Mouse (Mus musculus): ENCODE measurements around the gene Kctd18. TPM values are rescaled to one million over a fixed set of nuclear protein-coding genes. Genes with fewer than 3 reads are reported as not detected.

The Kctd18 gene
- polyA plus RNA-seq, 1 experiment: 3.9 TPM

DNA sequence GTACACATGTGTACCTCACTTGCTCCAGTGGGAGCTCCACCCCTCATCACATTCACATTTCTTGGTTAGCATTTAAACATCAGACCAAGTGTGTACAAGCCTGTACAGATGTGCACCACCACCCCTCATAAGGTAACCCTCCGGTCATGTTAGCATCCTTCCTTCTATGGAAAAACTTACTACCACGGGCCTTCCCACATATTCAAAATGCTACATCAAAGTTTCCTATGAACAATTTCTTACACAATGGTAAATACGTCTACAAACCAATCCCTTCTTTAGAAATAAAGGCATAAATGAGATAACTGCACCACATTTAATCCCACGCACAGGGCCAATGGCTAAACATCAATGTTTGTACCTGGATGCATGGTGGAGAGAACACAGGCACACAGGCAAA, 66.2 kb downstream of the Kctd18 start:
- H3K4me3 ChIP-seq (ENCODE audit: insufficient read depth, poor library complexity, severe bottlenecking): no peak overlapping the region
- H3K79me2 ChIP-seq (ENCODE audit: control insufficient read depth, insufficient read depth): no peaks in the 10 kb centered on the region
- H3K27me3 ChIP-seq (ENCODE audit: control insufficient read depth, insufficient read depth, insufficient read length): no peaks in the 10 kb centered on the region
- no peaks in the 10 kb centered on the region for H3K79me3 ChIP-seq (ENCODE audit: low read depth)
- H3ac ChIP-seq (ENCODE audit: control insufficient read depth, insufficient read length, low read depth): no peak overlapping the region
- TF ChIP-seq CEBPB (IDR thresholded peaks at IDR 0.05; ENCODE audit: low read depth) (no peak), MYOG (IDR thresholded peaks at IDR 0.05; ENCODE audit: control insufficient read depth, extremely low read depth, insufficient read length) (no peak), CTCF (IDR thresholded peaks at IDR 0.05; ENCODE audit: control insufficient read depth, insufficient read depth, insufficient read length) (no peak), MYOD1 (IDR thresholded peaks at IDR 0.05; ENCODE audit: control insufficient read depth, insufficient read length, low read depth) (no peak), MAX (IDR thresholded peaks at IDR 0.05) (no peak), USF1 (IDR thresholded peaks at IDR 0.05; ENCODE audit: low read depth) (no peak), FOSL1 (IDR thresholded peaks at IDR 0.05; ENCODE audit: insufficient read depth, low read length, poor library complexity, severe bottlenecking) (no peak)
- H3K36me3 ChIP-seq (ENCODE audit: control insufficient read depth, insufficient read depth): peaks cover 7% of the 10 kb centered on the region

DNA sequence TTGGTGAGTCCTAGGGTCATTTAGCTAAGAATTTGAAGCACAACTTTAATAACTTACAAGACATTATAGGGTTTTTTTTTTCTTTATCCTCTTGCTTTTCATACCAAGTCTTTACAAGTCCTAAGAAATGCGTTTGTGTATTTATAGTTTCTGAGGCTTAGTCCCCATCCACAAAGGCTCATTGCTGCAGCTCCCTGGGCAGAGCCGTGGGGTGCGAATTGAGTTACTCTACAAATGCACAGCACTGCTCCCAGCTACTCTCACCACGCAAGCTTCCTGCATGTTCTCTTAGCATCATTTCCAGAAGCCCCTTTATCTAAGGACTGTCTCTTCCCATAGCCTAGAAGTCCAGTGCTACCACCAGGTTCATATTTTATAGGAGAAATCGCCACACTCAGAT, 69.0 kb downstream of the Kctd18 start:
- peaks cover 4% of the 10 kb centered on the region for H3K36me3 ChIP-seq (ENCODE audit: control insufficient read depth, insufficient read depth)
- H3K79me2 ChIP-seq (ENCODE audit: control insufficient read depth, insufficient read depth): no peaks in the 10 kb centered on the region
- H3K4me3 ChIP-seq (ENCODE audit: insufficient read depth, poor library complexity, severe bottlenecking): no peak overlapping the region
- no peak for TF ChIP-seq MYOG (IDR thresholded peaks at IDR 0.05; ENCODE audit: control insufficient read depth, extremely low read depth, insufficient read length)
- TF ChIP-seq USF1 (IDR thresholded peaks at IDR 0.05; ENCODE audit: low read depth): no peak
- no peak for TF ChIP-seq FOSL1 (IDR thresholded peaks at IDR 0.05; ENCODE audit: insufficient read depth, low read length, poor library complexity, severe bottlenecking)
- TF ChIP-seq CTCF (IDR thresholded peaks at IDR 0.05; ENCODE audit: control insufficient read depth, insufficient read depth, insufficient read length): no peak
- no peak for TF ChIP-seq MYOD1 (IDR thresholded peaks at IDR 0.05; ENCODE audit: control insufficient read depth, insufficient read length, low read depth)
- no peak for TF ChIP-seq MAX (IDR thresholded peaks at IDR 0.05)
- no peak for TF ChIP-seq CEBPB (IDR thresholded peaks at IDR 0.05; ENCODE audit: low read depth)
- H3K79me3 ChIP-seq (ENCODE audit: low read depth): no peaks in the 10 kb centered on the region
- no peaks in the 10 kb centered on the region for H3K27me3 ChIP-seq (ENCODE audit: control insufficient read depth, insufficient read depth, insufficient read length)
- no peak overlapping the region for H3ac ChIP-seq (ENCODE audit: control insufficient read depth, insufficient read length, low read depth)

DNA sequence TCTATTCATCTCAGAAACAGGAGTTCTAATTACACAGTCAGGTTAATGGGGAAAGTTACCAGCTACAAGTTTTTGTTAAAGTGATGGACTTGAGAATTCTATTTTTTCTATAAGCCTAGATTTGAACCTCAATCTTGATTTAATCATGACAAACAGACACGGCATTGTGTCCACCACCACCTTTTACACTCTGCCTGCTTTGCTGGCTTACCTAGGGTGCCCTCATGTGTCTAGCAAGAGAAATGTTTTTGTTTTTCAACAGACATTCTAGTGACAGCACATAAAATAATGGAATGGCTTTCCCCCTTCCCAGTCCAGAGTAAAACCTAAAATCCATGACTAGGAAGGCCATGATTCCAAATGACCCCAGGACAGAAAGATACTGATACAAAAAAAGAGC, 69.6 kb downstream of the Kctd18 start:
- TF ChIP-seq MYOG (IDR thresholded peaks at IDR 0.05; ENCODE audit: control insufficient read depth, extremely low read depth, insufficient read length) (no peak), CTCF (IDR thresholded peaks at IDR 0.05; ENCODE audit: control insufficient read depth, insufficient read depth, insufficient read length) (no peak), CEBPB (IDR thresholded peaks at IDR 0.05; ENCODE audit: low read depth) (no peak), FOSL1 (IDR thresholded peaks at IDR 0.05; ENCODE audit: insufficient read depth, low read length, poor library complexity, severe bottlenecking) (no peak), MAX (IDR thresholded peaks at IDR 0.05) (no peak), USF1 (IDR thresholded peaks at IDR 0.05; ENCODE audit: low read depth) (no peak), MYOD1 (IDR thresholded peaks at IDR 0.05; ENCODE audit: control insufficient read depth, insufficient read length, low read depth) (no peak)
- no peaks in the 10 kb centered on the region for H3K27me3 ChIP-seq (ENCODE audit: control insufficient read depth, insufficient read depth, insufficient read length)
- no peak overlapping the region for H3K4me3 ChIP-seq (ENCODE audit: insufficient read depth, poor library complexity, severe bottlenecking)
- H3K36me3 ChIP-seq (ENCODE audit: control insufficient read depth, insufficient read depth): no peaks in the 10 kb centered on the region
- no peaks in the 10 kb centered on the region for H3K79me2 ChIP-seq (ENCODE audit: control insufficient read depth, insufficient read depth)
- no peak overlapping the region for H3ac ChIP-seq (ENCODE audit: control insufficient read depth, insufficient read length, low read depth)
- no peaks in the 10 kb centered on the region for H3K79me3 ChIP-seq (ENCODE audit: low read depth)

DNA sequence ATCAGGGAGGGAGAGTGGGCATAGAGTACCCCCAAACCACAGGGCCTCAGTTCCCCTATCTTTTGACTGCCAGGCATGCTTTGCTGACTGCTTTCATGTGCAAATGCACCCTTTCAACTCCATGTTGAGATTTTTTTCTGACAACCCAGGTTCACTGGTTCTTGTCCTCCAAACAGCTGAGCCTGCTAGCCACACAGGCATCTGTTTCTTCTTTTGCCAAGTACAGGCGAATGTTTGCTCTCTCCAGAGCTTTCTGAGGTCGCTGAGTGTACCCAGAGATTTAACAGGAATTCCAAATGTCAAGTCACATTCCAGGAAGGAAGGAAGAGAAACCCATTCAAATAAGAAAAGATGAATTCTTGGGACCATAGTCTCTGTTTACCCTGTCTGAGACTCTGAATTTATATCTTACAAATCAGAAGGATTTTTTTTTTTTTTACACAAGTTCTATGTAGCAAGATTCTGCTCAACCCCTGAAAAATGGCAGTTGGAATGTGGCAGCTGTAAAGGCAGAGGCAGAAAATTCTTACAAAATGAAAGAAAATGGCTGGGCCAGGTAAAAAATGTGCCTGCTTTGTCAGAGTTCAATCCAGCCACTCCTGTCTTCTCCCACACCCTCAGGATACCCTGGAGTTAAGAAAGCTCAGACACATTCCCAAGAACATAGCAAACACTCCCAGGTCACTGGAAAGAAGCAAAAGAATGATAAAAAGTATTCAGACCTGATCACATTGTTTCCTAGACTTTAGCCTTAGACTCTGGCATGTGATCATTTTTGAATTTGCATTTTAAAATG, 71.0 kb downstream of the Kctd18 start:
- no peaks in the 10 kb centered on the region for H3K79me2 ChIP-seq (ENCODE audit: control insufficient read depth, insufficient read depth)
- H3K79me3 ChIP-seq (ENCODE audit: low read depth): no peaks in the 10 kb centered on the region
- H3K27me3 ChIP-seq (ENCODE audit: control insufficient read depth, insufficient read depth, insufficient read length): no peaks in the 10 kb centered on the region
- TF ChIP-seq CTCF (IDR thresholded peaks at IDR 0.05; ENCODE audit: control insufficient read depth, insufficient read depth, insufficient read length): no peak
- TF ChIP-seq MYOG (IDR thresholded peaks at IDR 0.05; ENCODE audit: control insufficient read depth, extremely low read depth, insufficient read length): no peak
- TF ChIP-seq CEBPB (IDR thresholded peaks at IDR 0.05; ENCODE audit: low read depth): no peak
- no peak for TF ChIP-seq MYOD1 (IDR thresholded peaks at IDR 0.05; ENCODE audit: control insufficient read depth, insufficient read length, low read depth)
- TF ChIP-seq MAX (IDR thresholded peaks at IDR 0.05): no peak
- no peak for TF ChIP-seq USF1 (IDR thresholded peaks at IDR 0.05; ENCODE audit: low read depth)
- no peak for TF ChIP-seq FOSL1 (IDR thresholded peaks at IDR 0.05; ENCODE audit: insufficient read depth, low read length, poor library complexity, severe bottlenecking)
- H3K36me3 ChIP-seq (ENCODE audit: control insufficient read depth, insufficient read depth): no peaks in the 10 kb centered on the region
- H3K4me3 ChIP-seq (ENCODE audit: insufficient read depth, poor library complexity, severe bottlenecking): no peak overlapping the region
- no peak overlapping the region for H3ac ChIP-seq (ENCODE audit: control insufficient read depth, insufficient read length, low read depth)

DNA sequence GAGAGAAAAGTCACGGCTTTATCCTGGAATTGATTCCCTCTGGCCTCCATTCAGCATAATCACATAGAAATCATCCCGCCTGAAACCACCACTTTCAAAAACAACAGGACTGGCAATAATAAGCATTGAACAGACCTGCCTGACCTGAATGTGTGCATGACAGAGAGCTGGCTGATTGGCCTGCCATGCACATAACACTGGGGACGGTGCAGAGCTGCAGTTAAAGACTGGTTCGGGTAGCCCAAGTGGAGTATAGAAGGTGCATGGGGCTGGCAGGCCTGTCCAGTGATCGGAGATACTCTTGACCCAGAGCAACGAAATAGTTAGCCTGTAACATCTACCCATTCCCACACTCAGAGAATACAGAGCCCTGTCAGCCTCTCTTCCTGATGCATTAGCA, 76.5 kb downstream of the Kctd18 start:
- Histone ChIP-seq H3K79me3 (ENCODE audit: low read depth) (no peaks in the 10 kb centered on the region), H3K27me3 (ENCODE audit: control insufficient read depth, insufficient read depth, insufficient read length) (no peaks in the 10 kb centered on the region), H3ac (ENCODE audit: control insufficient read depth, insufficient read length, low read depth) (no peak overlapping the region), H3K79me2 (ENCODE audit: control insufficient read depth, insufficient read depth) (no peaks in the 10 kb centered on the region), H3K36me3 (ENCODE audit: control insufficient read depth, insufficient read depth) (no peaks in the 10 kb centered on the region), H3K4me3 (ENCODE audit: insufficient read depth, poor library complexity, severe bottlenecking) (no peak overlapping the region)
- TF ChIP-seq USF1 (IDR thresholded peaks at IDR 0.05; ENCODE audit: low read depth) (no peak), MYOG (IDR thresholded peaks at IDR 0.05; ENCODE audit: control insufficient read depth, extremely low read depth, insufficient read length) (no peak), MYOD1 (IDR thresholded peaks at IDR 0.05; ENCODE audit: control insufficient read depth, insufficient read length, low read depth) (no peak), CTCF (IDR thresholded peaks at IDR 0.05; ENCODE audit: control insufficient read depth, insufficient read depth, insufficient read length) (no peak), MAX (IDR thresholded peaks at IDR 0.05) (no peak), CEBPB (IDR thresholded peaks at IDR 0.05; ENCODE audit: low read depth) (no peak), FOSL1 (IDR thresholded peaks at IDR 0.05; ENCODE audit: insufficient read depth, low read length, poor library complexity, severe bottlenecking) (no peak)
